In the genomic region with DNA sequence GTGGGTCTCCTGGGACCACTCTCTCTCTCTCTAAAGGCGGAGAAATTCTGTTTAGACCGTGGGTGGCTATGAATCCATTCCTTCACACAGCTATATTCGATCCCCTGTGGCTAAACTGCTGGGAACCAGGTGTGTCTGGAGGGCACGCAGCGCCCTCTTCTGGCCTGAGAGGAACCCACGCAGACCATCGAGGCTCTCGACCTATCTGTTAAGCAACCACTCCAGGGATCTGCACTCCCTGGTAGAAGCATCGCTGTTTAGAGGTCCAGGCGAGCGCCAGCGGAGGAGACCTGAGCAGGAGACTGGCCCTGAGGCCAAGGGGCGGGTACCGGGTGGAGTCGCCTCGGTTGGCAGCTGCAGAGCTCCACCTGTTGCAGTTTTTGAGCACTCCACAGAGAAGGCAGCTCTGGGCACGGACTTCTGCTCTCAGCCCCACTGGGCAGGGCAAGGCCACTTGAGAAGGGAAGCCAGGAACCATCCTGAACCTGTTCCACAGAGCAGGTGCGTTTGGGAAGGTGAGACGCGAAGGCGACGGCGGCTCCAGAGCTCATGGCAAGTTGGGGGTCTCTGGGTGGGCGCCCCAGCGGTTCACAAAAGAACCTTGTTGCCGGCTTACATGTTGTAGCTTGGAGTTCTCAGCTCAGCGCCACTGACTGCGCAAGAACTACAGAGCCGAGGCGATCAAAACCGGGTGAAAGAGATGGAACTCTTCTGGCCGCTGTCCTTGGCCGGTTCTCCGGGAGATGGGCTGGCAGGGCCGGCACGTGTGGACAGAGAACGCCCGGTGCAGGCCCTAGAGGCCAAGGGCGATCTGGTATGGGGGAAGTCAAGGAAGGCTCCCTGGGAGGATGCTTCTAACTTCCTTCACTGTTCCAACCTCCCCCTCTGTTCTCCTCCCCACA, we compare ENCODE assay signal across 7 mouse cellular contexts. TPM values are rescaled to one million over a fixed set of nuclear protein-coding genes. Genes with fewer than 3 reads are reported as not detected.
DNase-seq lines count a peak whose midpoint lies in the region; ATAC-seq and TF ChIP-seq lines count a peak whose summit lies in the region.

A gene (plus strand): TSS at position 199 of the 902 bp plus-strand sequence.

- H3K4me1 ChIP-seq in cortical plate, adult 2 months (ENCODE audit: control insufficient read depth, insufficient read depth, low read length), result peaks cover 3% of the 10 kb centered on the region
- peaks cover 19% of the 10 kb centered on the region; the same call in 1 of the 2 replicates for H3K4me1 ChIP-seq in intestine, embryonic 14.5 days (replicated peaks; ENCODE audit: control insufficient read depth, insufficient read depth, low read length)

- intact Hi-C loops in gastrocnemius, postnatal 14 days (cut with DNase I; ENCODE audit: low total_unique reads), result loop anchor here (5.0 kb wide), 1 partner anchor 62 kb away; no protein-coding TSS in a partner anchor
- intact Hi-C loops in left cerebral cortex, postnatal 25 days (cut with DNase I), result loop anchor here (1.0 to 5.0 kb wide), 2 partner anchors 64 to 882 kb away; no protein-coding TSS in a partner anchor

- peak; percentile 77 for TF ChIP-seq CTCF in cortical plate, adult 2 months (IDR thresholded peaks at IDR 0.05; ENCODE audit: extremely low read depth, insufficient read depth, low read length)

- no peak for TF ChIP-seq POLR2A in cortical plate, adult 2 months (IDR thresholded peaks at IDR 0.05; ENCODE audit: extremely low read depth, insufficient read depth, low read length)

- 2% methylated on average over 39 of the region's 39 CpGs for WGBS in intestine, embryonic 14.5 days

- ATAC-seq in intestine, embryonic 14.5 days (replicated peaks; ENCODE audit: low FRiP score, low TSS enrichment, low read depth), result peak; percentile 50; the same call in 1 of the 2 replicates
- ATAC-seq in megakaryocyte-erythroid progenitor cell, adult 5-6 weeks (replicated peaks; ENCODE audit: low FRiP score, low TSS enrichment, poor library complexity, severe bottlenecking), result peak; percentile 80

- 0 out of 2 replicates have a peak within 1 kb of the TSS, but pooled peaks have one; percentile 10 for H3K9ac ChIP-seq in intestine, embryonic 14.5 days (ENCODE audit: low read length)

- H3K27ac ChIP-seq in cortical plate, adult 2 months (ENCODE audit: insufficient read depth, low read length), result no peak within 1 kb of the TSS
- H3K27ac ChIP-seq in intestine, embryonic 14.5 days (ENCODE audit: low read depth), result no peak within 1 kb of the TSS

- peak within 1 kb of the TSS; percentile 91 for H3K4me2 ChIP-seq in intestine, embryonic 14.5 days (ENCODE audit: low read length)

- peak within 1 kb of the TSS; percentile 72 for H3K4me3 ChIP-seq in cortical plate, adult 2 months (ENCODE audit: insufficient read depth, low read length)
- H3K4me3 ChIP-seq in intestine, embryonic 14.5 days (ENCODE audit: low read depth, low read length), result peak within 1 kb of the TSS; percentile 49

- peaks cover 77% of the 10 kb centered on the region for H3K27me3 ChIP-seq in intestine, embryonic 14.5 days (replicated peaks; ENCODE audit: control insufficient read depth, insufficient read depth, low read length)

- no peaks in the 10 kb centered on the region for H3K9me3 ChIP-seq in intestine, embryonic 14.5 days (ENCODE audit: control insufficient read depth, low read length)

- DNase-seq in adrenal gland, adult (ENCODE audit: inconsistent age in 2 of 2, low spot score in 1 of 2), result peak; percentile 79 to 89
- peak; percentile 55 for DNase-seq in gastrocnemius, postnatal 14 days
- DNase-seq in intestine, embryonic 14.5 days (ENCODE audit: low spot score), result peak; percentile 82
- DNase-seq in left cerebral cortex, postnatal 25 days (ENCODE audit: low spot score in 2 of 2), result peak; percentile 79 to 84
- peak; percentile 53 for DNase-seq in right cerebral cortex, postnatal 4 days

- no peaks in the 10 kb centered on the region for H3K36me3 ChIP-seq in intestine, embryonic 14.5 days (ENCODE audit: control insufficient read depth, insufficient read depth, low read length)

RNA-seq across cellular contexts. Expression of the gene that starts here (rescaled TPM):
- 4.5 and 6.0 TPM in 2 replicates for polyA plus RNA-seq in cortical plate, adult 2 months (2012; rRNA removed)
- total RNA-seq in gastrocnemius, postnatal 14 days (2021), result 1 to 10 TPM in 1 of 2 experiments, under 1 TPM in 1; 0.95 to 1.1 TPM
- 0.37 and 0.39 TPM in 2 replicates for polyA plus RNA-seq in intestine, embryonic 14.5 days (2014; fragmentation: Nextera tagmentation; extraction: Ambion mirVana)
- total RNA-seq in left cerebral cortex, postnatal 25 days (2021), result 1 to 10 TPM; 5.9 to 7.2 TPM
- total RNA-seq in megakaryocyte-erythroid progenitor cell, adult 5-6 weeks (2014; fragmentation: Nextera tagmentation), result not detected in 2 replicates
- total RNA-seq in megakaryocyte-erythroid progenitor cell, adult 5-6 weeks (2017), result 0.38 TPM in 1 of 2 replicates, not detected in the other

Comparison
In these comparisons a context has a peak if more than half of its experiments do, and no peak if none do; other contexts are left out.
1. Peak in DNase-seq, ATAC-seq, H3K4me3 ChIP-seq, H3K9ac ChIP-seq and H3K4me2 ChIP-seq in intestine, embryonic 14.5 days; RNA of the gene not detected or under 1 TPM.
2. Peak in ATAC-seq in megakaryocyte-erythroid progenitor cell, adult 5-6 weeks; RNA of the gene not detected or under 1 TPM.